Mouse (Mus musculus): ENCODE measurements at regions not wholly inside any gene's neighbourhood (a gene's known extent, or its start where the extent isn't known, plus 50 kb on each side); places are given as distances from the start of the nearest gene placed in this dataset.

- Histone ChIP-seq H3K79me2 (replicated peaks; ENCODE audit: control insufficient read depth, insufficient read depth, low read length) (no peaks in the 10 kb centered on the region), H3K36me3 (ENCODE audit: control insufficient read depth, insufficient read depth, low read length) (no peaks in the 10 kb centered on the region), H3K4me3 (no peak overlapping the region), H3K4me1 (ENCODE audit: control insufficient read depth, insufficient read depth, low read length) (no peaks in the 10 kb centered on the region), H3K27me3 (ENCODE audit: control insufficient read depth, insufficient read depth, low read length) (no peaks in the 10 kb centered on the region), H3K27ac (no peak overlapping the region), H3K9ac (ENCODE audit: low read depth, low read length) (no peak overlapping the region)
- WGBS: 46% methylated on average over 2 of the region's 2 CpGs
- TF ChIP-seq POLR2A (IDR thresholded peaks at IDR 0.05; ENCODE audit: insufficient read depth, low read depth, low read length): no peak
- TF ChIP-seq CTCF (IDR thresholded peaks at IDR 0.05): no peak
- no peak for TF ChIP-seq EP300 (IDR thresholded peaks at IDR 0.05; ENCODE audit: insufficient read depth, low read depth, low read length)
- no peak for DNase-seq
- intact Hi-C loops (cut with DNase I): no loop called here
Observed at GRCm38 (mm10) chr1:56294391-56294790, 342.8 kb downstream of the Hsfy2 start.

GRCm38 (mm10) chr1:56289748-56290147 is 347.5 kb downstream of the Hsfy2 start:
- no peak overlapping the region for H3K27ac ChIP-seq

GRCm38 (mm10) chr1:56286386-56287045 is 350.7 kb downstream of the Hsfy2 start:
- intact Hi-C loops (cut with DNase I): no loop called here
- TF ChIP-seq POLR2A (IDR thresholded peaks at IDR 0.05; ENCODE audit: insufficient read depth, low read depth, low read length): no peak
- TF ChIP-seq EP300 (IDR thresholded peaks at IDR 0.05; ENCODE audit: insufficient read depth, low read depth, low read length): no peak
- TF ChIP-seq CTCF (IDR thresholded peaks at IDR 0.05): no peak
- WGBS: 49% methylated on average over 12 of the region's 12 CpGs

More at GRCm38 (mm10) chr1:56289748-56290147, 347.5 kb downstream of the Hsfy2 start:
- Histone ChIP-seq H3K4me1 (ENCODE audit: control insufficient read depth, insufficient read depth, low read length) (no peaks in the 10 kb centered on the region), H3K27me3 (ENCODE audit: control insufficient read depth, insufficient read depth, low read length) (no peaks in the 10 kb centered on the region), H3K79me2 (replicated peaks; ENCODE audit: control insufficient read depth, insufficient read depth, low read length) (no peaks in the 10 kb centered on the region), H3K4me3 (no peak overlapping the region), H3K36me3 (ENCODE audit: control insufficient read depth, insufficient read depth, low read length) (no peaks in the 10 kb centered on the region), H3K9ac (ENCODE audit: low read depth, low read length) (no peak overlapping the region)
- intact Hi-C loops (cut with DNase I): no loop called here
- WGBS: 62% methylated on average over 1 of the region's 1 CpGs
- TF ChIP-seq POLR2A (IDR thresholded peaks at IDR 0.05; ENCODE audit: insufficient read depth, low read depth, low read length) (no peak), CTCF (IDR thresholded peaks at IDR 0.05) (no peak), EP300 (IDR thresholded peaks at IDR 0.05; ENCODE audit: insufficient read depth, low read depth, low read length) (no peak)
- no peak for DNase-seq

GRCm38 (mm10) chr1:56261708-56262107 is 375.5 kb downstream of the Hsfy2 start:
- intact Hi-C loops (cut with DNase I): no loop called here

More at GRCm38 (mm10) chr1:56286386-56287045, 350.7 kb downstream of the Hsfy2 start:
- Histone ChIP-seq H3K4me1 (ENCODE audit: control insufficient read depth, insufficient read depth, low read length) (no peaks in the 10 kb centered on the region), H3K27ac (no peak overlapping the region), H3K9ac (ENCODE audit: low read depth, low read length) (no peak overlapping the region), H3K36me3 (ENCODE audit: control insufficient read depth, insufficient read depth, low read length) (no peaks in the 10 kb centered on the region), H3K27me3 (ENCODE audit: control insufficient read depth, insufficient read depth, low read length) (no peaks in the 10 kb centered on the region), H3K4me3 (no peak overlapping the region), H3K79me2 (replicated peaks; ENCODE audit: control insufficient read depth, insufficient read depth, low read length) (no peaks in the 10 kb centered on the region)
- no peak for DNase-seq

GRCm38 (mm10) chr1:56260759-56261158 is 376.5 kb downstream of the Hsfy2 start:
- Histone ChIP-seq H3K27me3 (ENCODE audit: control insufficient read depth, insufficient read depth, low read length) (no peaks in the 10 kb centered on the region), H3K36me3 (ENCODE audit: control insufficient read depth, insufficient read depth, low read length) (no peaks in the 10 kb centered on the region), H3K27ac (no peak overlapping the region), H3K79me2 (replicated peaks; ENCODE audit: control insufficient read depth, insufficient read depth, low read length) (no peaks in the 10 kb centered on the region), H3K9ac (ENCODE audit: low read depth, low read length) (no peak overlapping the region), H3K4me1 (ENCODE audit: control insufficient read depth, insufficient read depth, low read length) (no peaks in the 10 kb centered on the region), H3K4me3 (no peak overlapping the region)
- intact Hi-C loops (cut with DNase I): no loop called here
- 44% methylated on average over 2 of the region's 2 CpGs for WGBS
- TF ChIP-seq CTCF (IDR thresholded peaks at IDR 0.05) (no peak), EP300 (IDR thresholded peaks at IDR 0.05; ENCODE audit: insufficient read depth, low read depth, low read length) (no peak), POLR2A (IDR thresholded peaks at IDR 0.05; ENCODE audit: insufficient read depth, low read depth, low read length) (no peak)
- DNase-seq: no peak

More at GRCm38 (mm10) chr1:56261708-56262107, 375.5 kb downstream of the Hsfy2 start:
- Histone ChIP-seq H3K36me3 (ENCODE audit: control insufficient read depth, insufficient read depth, low read length) (no peaks in the 10 kb centered on the region), H3K4me3 (no peak overlapping the region), H3K9ac (ENCODE audit: low read depth, low read length) (no peak overlapping the region), H3K79me2 (replicated peaks; ENCODE audit: control insufficient read depth, insufficient read depth, low read length) (no peaks in the 10 kb centered on the region), H3K27ac (no peak overlapping the region), H3K27me3 (ENCODE audit: control insufficient read depth, insufficient read depth, low read length) (no peaks in the 10 kb centered on the region), H3K4me1 (ENCODE audit: control insufficient read depth, insufficient read depth, low read length) (no peaks in the 10 kb centered on the region)
- no peak for DNase-seq
- TF ChIP-seq POLR2A (IDR thresholded peaks at IDR 0.05; ENCODE audit: insufficient read depth, low read depth, low read length) (no peak), EP300 (IDR thresholded peaks at IDR 0.05; ENCODE audit: insufficient read depth, low read depth, low read length) (no peak), CTCF (IDR thresholded peaks at IDR 0.05) (no peak)
- WGBS: 60% methylated on average over 2 of the region's 2 CpGs

GRCm38 (mm10) chr1:56256839-56257490 is 380.3 kb downstream of the Hsfy2 start:
- H3K27me3 ChIP-seq (ENCODE audit: control insufficient read depth, insufficient read depth, low read length): no peaks in the 10 kb centered on the region
- intact Hi-C loops (cut with DNase I): no loop called here
- WGBS: 70% methylated on average over 5 of the region's 5 CpGs
- no peak for TF ChIP-seq POLR2A (IDR thresholded peaks at IDR 0.05; ENCODE audit: insufficient read depth, low read depth, low read length)
- TF ChIP-seq EP300 (IDR thresholded peaks at IDR 0.05; ENCODE audit: insufficient read depth, low read depth, low read length): no peak
- TF ChIP-seq CTCF (IDR thresholded peaks at IDR 0.05): no peak
- no peaks in the 10 kb centered on the region for H3K4me1 ChIP-seq (ENCODE audit: control insufficient read depth, insufficient read depth, low read length)
- no peak overlapping the region for H3K27ac ChIP-seq
- DNase-seq: no peak
- no peak overlapping the region for H3K9ac ChIP-seq (ENCODE audit: low read depth, low read length)
- H3K4me3 ChIP-seq: no peak overlapping the region
- no peaks in the 10 kb centered on the region for H3K36me3 ChIP-seq (ENCODE audit: control insufficient read depth, insufficient read depth, low read length)
- H3K79me2 ChIP-seq (replicated peaks; ENCODE audit: control insufficient read depth, insufficient read depth, low read length): no peaks in the 10 kb centered on the region
